Mouse (Mus musculus) heart, embryonic 11.5 days (tissue): ENCODE data around the gene Fcrlb. TPM values are rescaled to one million over a fixed set of nuclear protein-coding genes. Genes with fewer than 3 reads are reported as not detected.

Source experiments
- ATAC-seq: fragments of 200-750 bp; cut with Nextera tagmentation; replicated peaks from 2 replicates; pipeline ENCODE4 v1.8.0; 2017; ENCODE audit warnings: moderate library complexity; ENCODE audit not compliant: insufficient number of reproducible peaks, low FRiP score, low TSS enrichment
- H3K27ac ChIP-seq: fragments of 300-500 bp; sonication (generic); 2 replicates; pipeline ENCODE4 v1.5.1; 2014; ENCODE audit warnings: mild to moderate bottlenecking, low read depth, low read length
- H3K27me3 ChIP-seq: fragments of 300-500 bp; sonication (generic); 2 replicates; pipeline ENCODE4 v1.6.1; 2014; ENCODE audit warnings: mild to moderate bottlenecking, low read length, mixed read lengths; ENCODE audit not compliant: control insufficient read depth, insufficient read depth
- H3K36me3 ChIP-seq: fragments of 300-500 bp; sonication (generic); 2 replicates; pipeline ENCODE4 v1.6.1; 2014; ENCODE audit warnings: mild to moderate bottlenecking, low read length, moderate library complexity, mixed read lengths; ENCODE audit not compliant: control insufficient read depth, insufficient read depth
- H3K4me1 ChIP-seq: fragments of 300-500 bp; sonication (generic); 2 replicates; pipeline ENCODE4 v1.6.1; 2014; ENCODE audit warnings: low read length; ENCODE audit not compliant: control insufficient read depth, insufficient read depth
- H3K4me2 ChIP-seq: fragments of 300-500 bp; sonication (generic); 2 replicates; pipeline ENCODE4 v1.6.1; 2014; ENCODE audit warnings: mild to moderate bottlenecking, moderate library complexity
- H3K4me3 ChIP-seq: fragments of 300-500 bp; sonication (generic); 2 replicates; pipeline ENCODE4 v1.5.1; 2014; ENCODE audit warnings: low read depth, low read length
- H3K9ac ChIP-seq: fragments of 300-500 bp; sonication (generic); 2 replicates; pipeline ENCODE4 v1.6.1; 2014; ENCODE audit warnings: mild to moderate bottlenecking, low read depth, low read length, moderate library complexity
- H3K9me3 ChIP-seq: fragments of 300-500 bp; sonication (generic); replicated peaks from 2 replicates; pipeline ENCODE4 v1.6.1; 2016; ENCODE audit warnings: low read length; ENCODE audit not compliant: control insufficient read depth
- WGBS: fragments of 180-500 bp; shearing (Covaris S2); extraction: QIAGEN DNeasy Blood & Tissue Kit; methylation state at CpG from one replicate; pipeline ENCODE4 v1.1.7; 2014; ENCODE audit not compliant: insufficient replicate concordance; 5-methylcytosine and 5-hydroxymethylcytosine counted together
- polyA plus RNA-seq: library from polyadenylated mRNA; unstranded; fragments of >200 nt; fragmentation: Nextera tagmentation; extraction: Ambion mirVana; gene quantifications from 2 replicates; pipeline ENCODE4 v1.2.1, GENCODE M21; 2014

Gene Fcrlb
- polyA plus RNA-seq, 1 experiment from 2014 or later: not detected

DNA sequence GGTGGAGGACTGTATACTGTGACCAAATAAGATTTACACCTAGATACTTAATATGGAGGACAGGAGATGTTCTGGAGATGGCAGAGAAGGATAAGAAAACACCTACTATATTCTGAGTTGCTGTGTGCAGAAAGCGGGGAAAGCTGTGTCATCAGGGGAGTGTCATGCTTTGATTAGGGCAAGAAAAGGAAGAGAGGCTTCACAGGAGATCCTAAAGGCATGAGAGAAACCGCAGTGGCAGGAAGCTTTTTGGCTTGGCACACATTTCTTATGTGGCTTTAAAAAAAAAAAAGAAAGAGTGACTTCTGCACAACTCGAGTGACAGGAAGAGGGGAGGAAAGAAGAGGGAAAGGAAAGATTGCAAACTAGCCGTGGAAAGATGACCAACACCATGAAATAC is 49.7 kb downstream of the Fcrlb start:
- H3K9me3 ChIP-seq: no peaks in the 10 kb centered on the region
- no peak for ATAC-seq
- H3K4me2 ChIP-seq: no peak overlapping the region
- H3K27me3 ChIP-seq: no peaks in the 10 kb centered on the region
- WGBS: 50% methylated on average over 4 of the region's 4 CpGs
- H3K4me1 ChIP-seq: 0 out of 2 replicates have a peak, but pooled peaks cover 2% of the 10 kb centered on the region
- H3K36me3 ChIP-seq: no peaks in the 10 kb centered on the region
- no peak overlapping the region for H3K27ac ChIP-seq
- no peak overlapping the region for H3K9ac ChIP-seq
- no peak overlapping the region for H3K4me3 ChIP-seq

DNA sequence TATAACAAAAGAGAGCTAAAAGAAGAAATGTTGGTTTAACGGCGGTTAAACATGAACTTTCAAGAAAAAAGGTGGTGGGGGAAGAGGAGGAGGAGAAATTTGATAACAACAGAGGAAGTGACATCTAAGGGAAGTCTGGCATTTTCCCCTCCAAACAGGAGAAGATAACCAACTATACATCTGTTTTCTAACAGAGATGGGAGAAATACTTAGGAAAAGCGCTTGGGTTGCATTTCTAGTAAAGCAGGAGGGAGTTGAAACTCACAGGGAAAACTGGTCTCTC is 50.4 kb downstream of the Fcrlb start:
- 0 out of 2 replicates have a peak, but pooled peaks cover 2% of the 10 kb centered on the region for H3K4me1 ChIP-seq
- ATAC-seq: no peak
- no peaks in the 10 kb centered on the region for H3K27me3 ChIP-seq
- 56% methylated on average over 3 of the region's 3 CpGs for WGBS
- H3K4me2 ChIP-seq: peak overlapping the region; percentile 22; the same call in 1 of the 2 replicates
- H3K4me3 ChIP-seq: no peak overlapping the region
- no peak overlapping the region for H3K9ac ChIP-seq
- no peaks in the 10 kb centered on the region for H3K36me3 ChIP-seq
- no peaks in the 10 kb centered on the region for H3K9me3 ChIP-seq
- H3K27ac ChIP-seq: no peak overlapping the region

DNA sequence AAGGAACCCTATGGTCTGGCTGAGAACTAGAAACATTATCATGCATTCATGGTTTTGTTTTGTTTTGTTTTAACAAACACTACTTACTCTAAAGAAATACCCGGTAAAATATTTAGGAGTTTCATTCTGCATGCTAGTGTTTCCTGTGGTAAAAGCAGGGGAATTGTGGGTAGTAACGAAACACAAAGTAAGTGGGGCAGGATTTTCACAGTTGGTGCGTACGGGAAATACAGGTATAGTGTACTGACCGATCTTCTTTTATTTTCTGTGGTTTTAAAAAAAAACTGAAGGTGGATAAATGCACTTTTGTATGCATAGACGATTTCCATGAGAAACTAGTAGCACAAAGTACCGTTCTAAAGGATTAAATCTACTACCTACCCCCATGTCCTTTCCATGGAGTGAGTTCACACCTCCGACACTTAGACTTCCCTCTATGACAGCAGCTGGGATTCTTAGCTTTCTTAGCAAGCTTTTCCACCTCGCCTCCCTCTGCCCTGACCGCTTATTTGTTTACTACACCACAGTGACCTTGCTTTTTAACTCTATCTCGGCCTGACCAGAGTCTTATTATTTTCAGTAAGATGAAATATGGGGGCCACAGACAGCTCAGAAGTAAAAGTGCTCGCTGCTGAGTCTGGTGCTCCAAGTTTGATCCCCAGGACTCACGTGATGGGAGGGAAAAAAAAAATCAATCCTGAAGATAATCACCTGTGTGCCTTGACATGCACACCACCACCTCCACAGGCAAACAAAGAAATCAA is 50.9 kb downstream of the Fcrlb start:
- Histone ChIP-seq H3K27me3 (no peaks in the 10 kb centered on the region), H3K9ac (no peak overlapping the region), H3K9me3 (no peaks in the 10 kb centered on the region), H3K4me3 (no peak overlapping the region), H3K4me1 (0 out of 2 replicates have a peak, but pooled peaks cover 2% of the 10 kb centered on the region), H3K27ac (no peak overlapping the region), H3K36me3 (no peaks in the 10 kb centered on the region), H3K4me2 (peak overlapping the region; percentile 22; the same call in 1 of the 2 replicates)
- ATAC-seq: no peak
- 69% methylated on average over 13 of the region's 13 CpGs for WGBS

DNA sequence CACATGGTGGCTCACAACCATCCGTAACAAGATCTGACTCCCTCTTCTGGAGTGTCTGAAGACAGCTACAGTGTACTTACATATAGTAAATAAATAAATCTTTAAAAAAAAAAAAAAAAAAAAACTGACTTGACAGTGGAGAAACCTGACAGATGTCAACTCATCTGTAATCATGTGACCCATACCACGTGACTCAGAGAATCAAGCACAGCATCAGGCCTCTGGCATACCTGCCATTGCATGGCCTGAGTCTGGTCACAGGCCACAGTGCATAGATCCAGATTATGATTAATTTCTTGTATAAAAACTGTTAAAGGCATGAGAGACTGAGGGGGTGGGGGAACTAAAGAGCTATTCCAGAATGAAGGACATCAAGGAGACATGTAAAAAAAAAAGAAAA is 53.9 kb downstream of the Fcrlb start:
- no peaks in the 10 kb centered on the region for H3K27me3 ChIP-seq
- H3K9ac ChIP-seq: no peak overlapping the region
- no peak for ATAC-seq
- no peak overlapping the region for H3K4me3 ChIP-seq
- no peaks in the 10 kb centered on the region for H3K36me3 ChIP-seq
- H3K4me2 ChIP-seq: no peak overlapping the region
- H3K4me1 ChIP-seq: peaks cover 5% of the 10 kb centered on the region; the same call in 1 of the 2 replicates
- WGBS: 63% methylated on average over 2 of the region's 2 CpGs
- H3K9me3 ChIP-seq: no peaks in the 10 kb centered on the region
- H3K27ac ChIP-seq: no peak overlapping the region

DNA sequence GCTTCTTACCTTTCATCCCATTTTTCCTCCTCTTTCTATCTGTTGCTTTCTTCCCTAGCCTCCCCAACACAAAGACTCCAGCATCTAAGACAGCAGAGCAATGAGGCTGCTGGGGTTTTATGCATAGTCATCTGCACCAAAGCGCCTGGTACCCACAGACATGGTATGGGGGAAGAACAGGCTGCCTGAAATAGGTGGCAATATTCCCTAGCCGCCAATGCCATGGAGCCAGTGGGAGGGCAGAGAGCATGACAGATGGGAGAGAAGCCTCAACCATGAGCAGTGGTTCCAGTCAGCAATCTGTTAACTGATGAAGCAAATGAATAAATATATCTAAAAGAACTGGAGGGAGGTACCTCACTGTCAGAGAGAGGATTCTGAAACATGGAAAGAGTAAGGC is 55.4 kb downstream of the Fcrlb start:
- Histone ChIP-seq H3K27me3 (no peaks in the 10 kb centered on the region), H3K27ac (no peak overlapping the region), H3K4me1 (peaks cover 5% of the 10 kb centered on the region; the same call in 1 of the 2 replicates), H3K9me3 (no peaks in the 10 kb centered on the region), H3K9ac (no peak overlapping the region), H3K4me3 (no peak overlapping the region), H3K36me3 (no peaks in the 10 kb centered on the region), H3K4me2 (no peak overlapping the region)
- WGBS: 78% methylated on average over 2 of the region's 2 CpGs
- no peak for ATAC-seq

Other genes with a start within 250 kb of the Fcrlb start
- gene Atf6, start 45.2 kb downstream of the Fcrlb start, polyA plus RNA-seq: 13.7 and 17.0 TPM in 2 replicates
- gene Gm26620, start 27.9 kb downstream of the Fcrlb start, polyA plus RNA-seq: 0.38 and 0.66 TPM in 2 replicates
- 25.6 and 28.0 TPM in 2 replicates for gene Dusp12, start 27.4 kb downstream of the Fcrlb start, polyA plus RNA-seq
- gene Fcrla, start 14.6 kb upstream of the Fcrlb start, polyA plus RNA-seq: 0.36 TPM in 1 of 2 replicates, not detected in the other
- 0.59 TPM in 1 of 2 replicates, not detected in the other for gene Fcgr2b, start 63.6 kb upstream of the Fcrlb start, polyA plus RNA-seq
- gene Fcgr4, start 106.0 kb upstream of the Fcrlb start, polyA plus RNA-seq: 0.23 TPM in 1 of 2 replicates, not detected in the other
- gene Fcgr3, start 152.0 kb upstream of the Fcrlb start, polyA plus RNA-seq: 3.8 and 4.4 TPM in 2 replicates
- gene Cfap126, start 201.0 kb upstream of the Fcrlb start, polyA plus RNA-seq: 2.7 and 5.6 TPM in 2 replicates
- gene Sdhc, start 237.7 kb upstream of the Fcrlb start, polyA plus RNA-seq: 426 and 502 TPM in 2 replicates
- gene Mpz, start 237.8 kb upstream of the Fcrlb start, polyA plus RNA-seq: 0.30 TPM in 1 of 2 replicates, not detected in the other